Mouse (Mus musculus) intestine, embryonic 15.5 days (tissue): ENCODE results near the gene Ttll12. TPM values are rescaled to one million over a fixed set of nuclear protein-coding genes. Genes with fewer than 3 reads are reported as not detected.

ENCODE experiments used
- ATAC-seq: fragments of 200-750 bp; cut with Nextera tagmentation; 2 replicates; pipeline ENCODE4 v1.8.0; 2017; ENCODE audit warnings: moderate TSS enrichment, moderate library complexity
- H3K27ac ChIP-seq: fragments of 300-500 bp; sonication (generic); 2 replicates; pipeline ENCODE4 v1.5.1; 2015; ENCODE audit warnings: mild to moderate bottlenecking, inconsistent platforms
- H3K27me3 ChIP-seq: fragments of 300-500 bp; sonication (generic); replicated peaks from 2 replicates; pipeline ENCODE4 v1.6.1; 2015; ENCODE audit warnings: inconsistent platforms
- H3K36me3 ChIP-seq: fragments of 300-500 bp; sonication (generic); 2 replicates; pipeline ENCODE4 v1.6.1; 2015; ENCODE audit warnings: inconsistent platforms
- H3K4me1 ChIP-seq: fragments of 300-500 bp; sonication (generic); replicated peaks from 2 replicates; pipeline ENCODE4 v1.6.1; 2015; ENCODE audit warnings: inconsistent platforms
- H3K4me2 ChIP-seq: fragments of 300-500 bp; sonication (generic); replicated peaks from 2 replicates; pipeline ENCODE4 v1.6.1; 2015; ENCODE audit warnings: mild to moderate bottlenecking, inconsistent platforms
- H3K4me3 ChIP-seq: fragments of 300-500 bp; sonication (generic); replicated peaks from 2 replicates; pipeline ENCODE4 v1.5.1; 2015; ENCODE audit warnings: inconsistent platforms
- H3K9ac ChIP-seq: fragments of 300-500 bp; sonication (generic); 2 replicates; pipeline ENCODE4 v1.6.1; 2015; ENCODE audit warnings: inconsistent platforms
- H3K9me3 ChIP-seq: fragments of 300-500 bp; sonication (generic); 2 replicates; pipeline ENCODE4 v1.6.1; 2016; ENCODE audit warnings: inconsistent platforms
- WGBS: fragments of 180-500 bp; shearing (Covaris S2); methylation state at CpG from one replicate; pipeline ENCODE4 v1.1.7; 2015; 5-methylcytosine and 5-hydroxymethylcytosine counted together
- polyA plus RNA-seq: library from polyadenylated mRNA; unstranded; fragments of >200 nt; fragmentation: Nextera tagmentation; extraction: Ambion mirVana; gene quantifications from 2 replicates; pipeline ENCODE4 v1.2.1, GENCODE M21; 2015

Gene Ttll12
- polyA plus RNA-seq, 1 experiment from 2014 or later, result 31.0 TPM

- H3K9ac ChIP-seq, result no peak overlapping the region
- no peak for ATAC-seq
- H3K27me3 ChIP-seq, result no peaks in the 10 kb centered on the region
- H3K4me2 ChIP-seq, result no peak overlapping the region
- H3K4me3 ChIP-seq, result no peak overlapping the region
- no peaks in the 10 kb centered on the region; the same call in none of the 2 replicates for H3K36me3 ChIP-seq
- 63% methylated on average over 2 of the region's 2 CpGs for WGBS
- H3K9me3 ChIP-seq, result no peaks in the 10 kb centered on the region
- H3K27ac ChIP-seq, result no peak overlapping the region
- H3K4me1 ChIP-seq, result 0 out of 2 replicates have a peak, but pooled peaks cover 3% of the 10 kb centered on the region
Measured at GRCm38 (mm10) chr15:83570641-83571040, 24.3 kb downstream of the Ttll12 start.

GRCm38 (mm10) chr15:83569682-83570081 is 25.3 kb downstream of the Ttll12 start:
- no peak overlapping the region for H3K4me3 ChIP-seq

GRCm38 (mm10) chr15:83568544-83568943 is 26.4 kb downstream of the Ttll12 start:
- Histone ChIP-seq H3K4me1 (peaks cover 4% of the 10 kb centered on the region; the same call in 1 of the 2 replicates), H3K4me2 (no peak overlapping the region), H3K4me3 (no peak overlapping the region), H3K27me3 (no peaks in the 10 kb centered on the region), H3K9ac (no peak overlapping the region), H3K9me3 (no peaks in the 10 kb centered on the region), H3K27ac (no peak overlapping the region), H3K36me3 (no peaks in the 10 kb centered on the region)
- WGBS, result 96% methylated on average over 5 of the region's 5 CpGs
- no peak for ATAC-seq

More at GRCm38 (mm10) chr15:83569682-83570081, 25.3 kb downstream of the Ttll12 start:
- no peaks in the 10 kb centered on the region; the same call in 1 of the 2 replicates for H3K36me3 ChIP-seq
- no peak overlapping the region for H3K9ac ChIP-seq
- no peak overlapping the region for H3K4me2 ChIP-seq
- H3K9me3 ChIP-seq, result no peaks in the 10 kb centered on the region
- 56% methylated on average over 11 of the region's 11 CpGs for WGBS
- H3K27ac ChIP-seq, result no peak overlapping the region
- H3K27me3 ChIP-seq, result no peaks in the 10 kb centered on the region
- H3K4me1 ChIP-seq, result 0 out of 2 replicates have a peak, but pooled peaks cover 1% of the 10 kb centered on the region
- ATAC-seq, result no peak

- Histone ChIP-seq H3K4me3 (no peak overlapping the region), H3K36me3 (no peaks in the 10 kb centered on the region), H3K27me3 (no peaks in the 10 kb centered on the region), H3K4me1 (peaks cover 11% of the 10 kb centered on the region; the same call in 1 of the 2 replicates), H3K27ac (no peak overlapping the region), H3K9ac (no peak overlapping the region), H3K9me3 (no peaks in the 10 kb centered on the region), H3K4me2 (no peak overlapping the region)
- no peak for ATAC-seq
- WGBS, result 86% methylated on average over 3 of the region's 3 CpGs
Measured at GRCm38 (mm10) chr15:83567728-83568127, 27.2 kb downstream of the Ttll12 start.

GRCm38 (mm10) chr15:83566006-83566405 is 29.0 kb downstream of the Ttll12 start:
- Histone ChIP-seq H3K27me3 (no peaks in the 10 kb centered on the region), H3K4me2 (no peak overlapping the region), H3K27ac (no peak overlapping the region), H3K9me3 (no peaks in the 10 kb centered on the region), H3K4me3 (no peak overlapping the region), H3K36me3 (no peaks in the 10 kb centered on the region), H3K9ac (no peak overlapping the region), H3K4me1 (peaks cover 12% of the 10 kb centered on the region; the same call in 1 of the 2 replicates)
- 73% methylated on average over 5 of the region's 5 CpGs for WGBS
- ATAC-seq, result no peak

- 71% methylated on average over 3 of the region's 3 CpGs for WGBS
- no peak for ATAC-seq
- no peak overlapping the region for H3K4me3 ChIP-seq
- peaks cover 12% of the 10 kb centered on the region; the same call in 1 of the 2 replicates for H3K4me1 ChIP-seq
- H3K9me3 ChIP-seq, result no peaks in the 10 kb centered on the region
- H3K4me2 ChIP-seq, result no peak overlapping the region
- H3K9ac ChIP-seq, result no peak overlapping the region
- no peak overlapping the region for H3K27ac ChIP-seq
- no peaks in the 10 kb centered on the region for H3K27me3 ChIP-seq
- H3K36me3 ChIP-seq, result no peaks in the 10 kb centered on the region
Measured at GRCm38 (mm10) chr15:83565434-83565833, 29.5 kb downstream of the Ttll12 start.

- peaks cover 12% of the 10 kb centered on the region; the same call in 1 of the 2 replicates for H3K4me1 ChIP-seq
- no peaks in the 10 kb centered on the region for H3K27me3 ChIP-seq
- H3K4me3 ChIP-seq, result peak overlapping the region; percentile 54
- H3K36me3 ChIP-seq, result no peaks in the 10 kb centered on the region
- peak overlapping the region; percentile 98 for H3K4me2 ChIP-seq
- WGBS, result 2% methylated on average over 27 of the region's 27 CpGs
- no peaks in the 10 kb centered on the region for H3K9me3 ChIP-seq
- peak overlapping the region; percentile 59; the same call in 1 of the 2 replicates for H3K27ac ChIP-seq
- ATAC-seq, result peak; percentile 67
- H3K9ac ChIP-seq, result peak overlapping the region; percentile 59
Measured at GRCm38 (mm10) chr15:83563857-83564651, 30.9 kb downstream of the Ttll12 start.

- H3K27ac ChIP-seq, result peak within 1 kb of the TSS; percentile 59; the same call in 1 of the 2 replicates
- WGBS, result under 1% methylated on average over 28 of the region's 28 CpGs
- peak; percentile 81 for ATAC-seq
Measured at GRCm38 (mm10) chr15:83563327-83563856, 31.6 kb downstream of the Ttll12 start, which contains the start of the genes Tspo and Mcat. Gene Tspo, plus strand, starts transcription at chr15:83563592. Gene Mcat, minus strand, starts transcription at chr15:83563787.

GRCm38 (mm10) chr15:83562626-83563270 is 32.2 kb downstream of the Ttll12 start:
- Histone ChIP-seq H3K4me3 (peak overlapping the region; percentile 54; the same call in 1 of the 2 replicates), H3K36me3 (no peaks in the 10 kb centered on the region), H3K4me2 (peak overlapping the region; percentile 98), H3K27me3 (no peaks in the 10 kb centered on the region), H3K9ac (no peak overlapping the region), H3K27ac (no peak overlapping the region), H3K9me3 (no peaks in the 10 kb centered on the region), H3K4me1 (peaks cover 12% of the 10 kb centered on the region; the same call in 1 of the 2 replicates)
- ATAC-seq, result peak; percentile 71
- WGBS, result 39% methylated on average over 15 of the region's 15 CpGs

More at GRCm38 (mm10) chr15:83563327-83563856, 31.6 kb downstream of the Ttll12 start, which contains the start of the genes Tspo and Mcat:
- Histone ChIP-seq H3K27me3 (no peaks in the 10 kb centered on the region), H3K4me2 (peak within 1 kb of the TSS; percentile 98), H3K4me1 (peaks cover 12% of the 10 kb centered on the region; the same call in 1 of the 2 replicates), H3K36me3 (no peaks in the 10 kb centered on the region), H3K4me3 (peak within 1 kb of the TSS; percentile 54), H3K9ac (peak within 1 kb of the TSS; percentile 59), H3K9me3 (no peaks in the 10 kb centered on the region)

GRCm38 (mm10) chr15:83560941-83561477 is 33.9 kb downstream of the Ttll12 start:
- H3K27ac ChIP-seq, result no peak overlapping the region
- H3K9me3 ChIP-seq, result no peaks in the 10 kb centered on the region
- no peak overlapping the region for H3K9ac ChIP-seq
- H3K4me3 ChIP-seq, result no peak overlapping the region
- H3K4me1 ChIP-seq, result peaks cover 12% of the 10 kb centered on the region; the same call in 1 of the 2 replicates
- H3K27me3 ChIP-seq, result no peaks in the 10 kb centered on the region
- no peak for ATAC-seq
- WGBS, result 70% methylated on average over 5 of the region's 5 CpGs
- no peaks in the 10 kb centered on the region for H3K36me3 ChIP-seq
- H3K4me2 ChIP-seq, result no peak overlapping the region

GRCm38 (mm10) chr15:83555161-83555974 is 39.6 kb downstream of the Ttll12 start:
- Histone ChIP-seq H3K9me3 (no peaks in the 10 kb centered on the region), H3K27ac (peak overlapping the region; percentile 89), H3K36me3 (peaks cover 5% of the 10 kb centered on the region; the same call in 1 of the 2 replicates), H3K9ac (peak overlapping the region; percentile 94), H3K4me3 (peak overlapping the region; percentile 90), H3K4me1 (0 out of 2 replicates have a peak, but pooled peaks cover 3% of the 10 kb centered on the region), H3K4me2 (peak overlapping the region; percentile 85), H3K27me3 (no peaks in the 10 kb centered on the region)
- WGBS, result under 1% methylated on average over 74 of the region's 74 CpGs
- ATAC-seq, result peak; percentile 93
